In the genomic region with DNA sequence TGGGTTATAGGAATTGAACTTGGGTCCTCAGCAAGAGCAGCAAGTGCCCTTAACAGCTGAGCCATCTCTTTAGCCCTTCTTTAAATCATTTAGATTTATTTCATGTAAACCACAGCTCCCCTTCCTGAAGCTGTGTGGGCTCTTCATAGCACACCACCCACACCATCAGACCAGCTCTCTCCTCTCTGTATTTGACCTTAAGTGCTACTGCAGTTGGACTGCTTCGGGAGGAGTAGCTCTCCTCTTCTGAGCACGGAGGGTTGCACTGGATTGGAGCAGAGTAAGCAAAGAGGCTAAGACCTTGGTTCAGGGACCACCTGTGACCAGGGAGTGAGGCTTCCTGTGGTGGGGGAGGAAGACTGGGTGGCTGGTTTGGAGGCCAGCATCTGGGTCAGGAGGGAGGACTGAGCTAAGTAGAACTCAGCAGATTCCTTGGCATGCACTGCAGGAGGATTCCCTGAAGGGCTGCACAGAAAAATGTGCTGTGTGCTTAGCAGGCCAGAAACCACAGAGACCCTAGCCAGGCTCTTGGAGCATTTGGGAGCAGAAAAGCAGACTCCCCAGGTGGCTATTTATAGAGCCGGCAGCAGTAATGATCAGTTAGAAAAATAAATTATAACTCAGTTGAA, we compare ENCODE assay signal across 10 mouse cellular contexts.
DNase-seq lines count a peak whose midpoint lies in the region; ATAC-seq lines count a peak whose summit lies in the region.
"Had no signal": no experiment of that assay in that cellular context is flagged by ENCODE, and none has a peak within 500 bp of the region (broad histone marks: within the 10 kb centered on the region; RNA-seq: fewer than 3 reads in every experiment).

No protein-coding gene starts in this region.

- H3K4me2 ChIP-seq in heart, embryonic 12.5 days, result no peak overlapping the region
- no peak overlapping the region for H3K4me2 ChIP-seq in midbrain, embryonic 16.5 days (ENCODE audit: low read length)
- H3K4me2 ChIP-seq: liver, embryonic 15.5 days had no signal

- no peak for ATAC-seq in heart, embryonic 12.5 days (ENCODE audit: insufficient number of reproducible peaks, low FRiP score)
- no peak for ATAC-seq in midbrain, embryonic 16.5 days

- peak; percentile 42 to 46 for DNase-seq in heart, postnatal 10 days
- DNase-seq in 3T3-L1 (ENCODE audit: low read depth, low spot score), result peak; percentile 66
- DNase-seq in fibroblast of lung, adult 2 months (ENCODE audit: low read depth), result peak; percentile 44
- peak; percentile 30 to 43 for DNase-seq in kidney, postnatal 4 days
- DNase-seq in embryo, embryonic 10 days (ENCODE audit: low spot score), result no peak
- no peak for DNase-seq in T-cell, adult 2 months (ENCODE audit: low spot score)
- DNase-seq: right cerebral cortex, adult 18-20 months had no signal

- H3K4me1 ChIP-seq in heart, embryonic 12.5 days (replicated peaks), result peaks cover 7% of the 10 kb centered on the region
- H3K4me1 ChIP-seq in midbrain, embryonic 16.5 days (ENCODE audit: control insufficient read depth, insufficient read depth, low read length), result peaks cover 13% of the 10 kb centered on the region
- H3K4me1 ChIP-seq: liver, embryonic 15.5 days had no signal

- no peak overlapping the region for H3K9ac ChIP-seq in heart, embryonic 12.5 days
- H3K9ac ChIP-seq in midbrain, embryonic 16.5 days (ENCODE audit: low read depth, low read length), result no peak overlapping the region
- H3K9ac ChIP-seq: liver, embryonic 15.5 days had no signal

- WGBS in heart, embryonic 12.5 days, result 58% methylated on average over 3 of the region's 3 CpGs
- WGBS in midbrain, embryonic 16.5 days, result 63% methylated on average over 3 of the region's 3 CpGs

- no peak overlapping the region for H3K27ac ChIP-seq in heart, embryonic 12.5 days (ENCODE audit: poor library complexity, severe bottlenecking)
- no peak overlapping the region for H3K27ac ChIP-seq in midbrain, embryonic 16.5 days (ENCODE audit: low read length)
- H3K27ac ChIP-seq: liver, embryonic 15.5 days had no signal

- no peak overlapping the region for H3K4me3 ChIP-seq in heart, embryonic 12.5 days
- no peak overlapping the region for H3K4me3 ChIP-seq in midbrain, embryonic 16.5 days (ENCODE audit: low read depth, low read length)
- H3K4me3 ChIP-seq: liver, embryonic 15.5 days had no signal

- intact Hi-C loops in heart, postnatal 10 days (cut with DNase I), result no loop called here

- no peaks in the 10 kb centered on the region for H3K36me3 ChIP-seq in heart, embryonic 12.5 days
- no peaks in the 10 kb centered on the region for H3K36me3 ChIP-seq in midbrain, embryonic 16.5 days (ENCODE audit: control insufficient read depth, insufficient read depth, low read length)
- H3K36me3 ChIP-seq: liver, embryonic 15.5 days had no signal

- H3K9me3 ChIP-seq in heart, embryonic 12.5 days (replicated peaks), result no peaks in the 10 kb centered on the region
- H3K9me3 ChIP-seq in midbrain, embryonic 16.5 days (replicated peaks; ENCODE audit: control insufficient read depth, low read length, poor library complexity, severe bottlenecking), result no peaks in the 10 kb centered on the region
- H3K9me3 ChIP-seq: liver, embryonic 15.5 days had no signal

- H3K27me3 ChIP-seq in heart, embryonic 12.5 days (replicated peaks), result 0 out of 2 replicates have a peak, but pooled peaks cover 2% of the 10 kb centered on the region
- no peaks in the 10 kb centered on the region for H3K27me3 ChIP-seq in midbrain, embryonic 16.5 days (ENCODE audit: control insufficient read depth, insufficient read depth, low read depth, low read length)
- H3K27me3 ChIP-seq: liver, embryonic 15.5 days had no signal

Comparison
In these comparisons a context has a peak if more than half of its experiments do, and no peak if none do; other contexts are left out.
1. DNase-seq: peak in heart, postnatal 10 days (2 of 2), 3T3-L1 (single experiment), fibroblast of lung, adult 2 months (single experiment) and kidney, postnatal 4 days (2 of 2); none in embryo, embryonic 10 days (single experiment) and T-cell, adult 2 months (single experiment).